Mouse (Mus musculus): ENCODE measurements around the gene Jun.
A peak's percentile ranks its signal among the peaks of the same experiment; 100 is the strongest.

Gene Jun

DNA sequence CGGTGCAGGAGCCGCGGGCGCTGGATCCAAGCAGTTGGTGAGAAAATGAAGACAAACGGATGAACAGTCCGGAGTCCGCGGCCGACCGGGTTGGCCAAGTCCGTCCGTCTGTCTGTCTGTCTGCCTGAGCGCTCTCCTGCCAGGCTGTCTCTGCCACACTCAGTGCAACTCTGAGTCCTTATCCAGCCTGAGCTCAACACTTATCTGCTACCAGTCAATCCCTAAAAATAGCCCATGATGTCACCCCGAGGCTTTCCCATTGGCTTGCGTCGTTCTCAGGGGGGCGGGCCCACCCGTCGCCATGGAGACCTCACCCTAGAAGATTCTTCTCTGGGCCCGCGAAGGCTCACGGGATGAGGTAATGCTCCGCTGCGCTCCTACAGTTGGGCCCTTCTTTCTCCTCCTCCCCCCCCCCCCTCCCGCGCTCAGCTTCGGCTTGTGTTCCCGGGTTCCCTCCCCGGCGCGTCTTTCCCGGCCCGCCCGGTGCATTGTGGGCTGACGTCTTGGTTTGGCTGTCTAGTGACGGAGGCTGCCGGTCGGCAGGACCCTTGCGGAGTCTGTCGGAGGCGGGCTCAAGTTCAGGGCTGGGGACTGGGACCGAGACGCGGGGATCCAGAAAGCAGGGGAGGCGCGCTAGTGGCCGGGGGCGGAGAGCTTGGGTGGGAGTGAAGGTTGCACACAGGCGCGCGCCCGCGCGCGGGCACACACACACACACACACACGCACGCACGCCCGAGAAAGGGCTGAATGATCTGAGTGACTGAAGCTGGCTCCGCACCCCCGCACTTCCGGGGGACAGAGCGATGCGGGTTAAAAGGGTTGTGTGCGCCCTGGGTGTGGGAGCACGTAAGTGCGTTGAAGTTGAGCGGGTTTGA is at the start of gene Jun:
TSS of gene Jun (minus strand) at position 198 of the 875 bp plus-strand sequence.
- peak; percentile 100 for DNase-seq (ENCODE audit: low spot score)

DNA sequence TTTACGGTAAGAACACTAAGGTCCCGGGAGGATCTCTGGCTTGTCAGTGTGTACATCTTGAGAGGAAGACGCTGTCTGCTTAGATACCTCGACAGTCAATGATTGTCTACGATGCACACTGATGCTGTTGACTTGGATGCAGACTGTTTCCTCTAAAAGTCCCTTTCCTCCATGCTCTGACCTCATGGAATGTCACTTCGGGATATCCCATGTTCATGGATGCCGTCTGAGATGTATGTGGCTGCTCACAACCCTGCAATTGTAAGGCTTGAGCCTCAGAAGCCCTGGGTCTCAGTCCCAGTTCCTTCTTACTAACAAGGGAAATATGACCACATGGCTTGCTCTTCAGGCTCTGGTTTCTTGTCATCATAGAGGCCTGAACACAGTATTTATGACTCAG is 49.7 kb upstream of the Jun start:
- DNase-seq (ENCODE audit: low spot score), result no peak

DNA sequence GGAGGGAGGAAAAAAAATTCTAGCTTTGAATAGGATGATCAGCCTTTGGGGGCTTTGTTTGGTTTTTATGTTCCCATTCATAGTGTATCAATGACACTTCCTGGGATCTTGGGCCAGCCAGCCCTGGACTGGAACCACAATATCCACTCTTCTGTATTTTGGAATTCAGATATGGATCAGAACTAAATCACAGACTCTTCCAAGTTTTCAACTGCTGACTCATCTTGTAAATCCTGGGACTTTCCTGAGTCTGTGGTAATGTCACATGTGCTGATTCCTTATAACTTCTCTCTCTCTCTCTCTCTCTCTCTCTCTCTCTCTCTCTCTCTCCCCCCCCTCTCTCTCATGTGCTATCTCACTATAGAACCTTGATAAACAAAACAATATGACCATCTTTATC is 48.7 kb upstream of the Jun start:
- no peak for DNase-seq (ENCODE audit: low spot score)

DNA sequence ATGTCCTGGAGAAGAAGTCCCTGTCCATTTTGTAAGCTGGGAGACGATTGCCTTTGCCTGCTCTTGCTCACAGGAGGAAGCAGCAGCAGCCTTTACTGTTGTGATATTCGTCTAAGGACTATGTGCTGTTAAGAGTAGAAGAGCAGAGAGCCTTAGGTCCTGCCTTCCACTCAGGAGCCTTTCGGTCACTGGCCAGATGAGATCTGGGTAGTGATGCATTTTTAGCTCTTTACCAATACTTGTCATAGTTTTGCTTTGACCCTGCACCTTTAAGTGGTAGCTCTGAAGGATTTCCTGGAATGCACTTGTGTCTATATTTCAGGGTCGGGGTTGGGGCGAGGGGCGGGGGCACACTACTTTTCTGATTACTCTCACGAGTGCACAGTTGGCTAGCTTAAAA is 47.4 kb upstream of the Jun start:
- DNase-seq (ENCODE audit: low spot score), result no peak

DNA sequence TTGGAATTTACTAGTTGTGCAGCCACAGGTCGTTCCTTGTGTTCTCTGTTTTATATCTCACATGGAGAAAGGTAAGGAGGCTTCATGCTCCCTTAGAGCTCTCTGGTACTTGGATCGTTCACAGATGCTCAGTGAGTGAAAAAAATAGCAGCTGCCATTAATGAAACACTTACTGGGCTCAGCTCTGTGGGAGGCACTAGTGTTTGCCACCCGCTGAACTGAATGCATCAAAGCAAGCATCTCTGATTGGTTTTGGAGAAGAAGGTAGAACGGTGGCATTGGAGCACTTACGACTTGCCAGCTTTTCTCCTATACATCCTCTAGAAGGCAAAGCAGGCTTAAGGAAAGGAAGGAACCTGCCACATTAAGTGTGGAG is 46.7 kb upstream of the Jun start:
- DNase-seq (ENCODE audit: low spot score), result no peak

DNA sequence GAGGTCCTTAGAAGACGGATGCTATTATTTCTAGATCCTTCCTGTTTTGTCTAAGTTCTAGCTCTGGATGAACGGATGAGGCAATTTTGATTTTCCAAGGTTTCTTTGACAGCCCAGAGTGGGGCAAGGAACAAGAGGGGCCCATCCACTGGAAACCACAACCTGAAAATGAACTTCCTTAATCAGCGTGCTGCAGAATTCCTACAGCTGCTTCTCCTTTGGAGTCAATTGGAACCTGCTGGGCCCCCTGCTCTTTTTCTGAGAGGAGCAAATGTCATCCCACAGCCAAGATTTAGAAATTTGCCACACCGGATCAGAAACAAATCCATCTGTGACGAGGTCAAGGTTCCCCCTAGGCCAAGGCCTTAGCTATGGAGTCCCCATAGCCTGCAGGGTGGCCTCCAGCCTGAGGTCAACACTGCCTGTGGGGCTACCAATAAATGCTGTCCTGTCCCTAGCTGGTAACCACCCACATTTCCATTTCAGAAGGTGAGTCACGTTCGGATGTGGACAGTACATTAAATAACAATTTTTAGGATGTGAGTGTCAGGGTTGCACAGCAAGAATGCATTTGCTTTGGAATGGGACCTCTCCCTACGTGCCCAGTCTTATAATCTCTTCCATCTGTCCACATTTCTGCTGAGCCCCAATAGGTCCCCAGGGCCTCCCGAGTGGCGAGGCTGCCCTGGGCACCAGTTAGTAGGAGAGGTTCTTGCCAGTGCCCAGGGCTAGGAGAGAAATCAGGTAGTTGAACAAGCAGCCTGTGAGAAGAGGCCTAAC is 46.1 kb upstream of the Jun start:
- no peak for DNase-seq (ENCODE audit: low spot score)

DNA sequence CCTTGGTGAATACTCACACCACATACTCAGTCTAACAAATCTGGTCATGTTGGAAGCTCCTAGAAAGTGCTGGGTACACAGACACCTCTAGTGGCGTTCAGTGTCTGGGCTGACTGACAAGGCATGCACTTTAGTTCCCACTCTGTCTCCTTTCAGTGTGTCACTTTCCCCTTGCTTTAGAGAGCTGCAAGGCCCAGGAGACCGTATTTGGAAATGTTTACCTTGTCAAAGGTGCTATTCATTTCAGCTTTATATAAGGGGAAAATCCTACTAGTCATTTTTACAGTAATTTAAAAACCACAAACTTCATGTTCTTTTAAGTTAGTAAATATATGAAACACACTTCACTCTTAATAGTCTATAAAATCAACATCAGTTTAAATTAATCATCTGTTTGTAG is 44.7 kb upstream of the Jun start:
- DNase-seq (ENCODE audit: low spot score), result no peak

DNA sequence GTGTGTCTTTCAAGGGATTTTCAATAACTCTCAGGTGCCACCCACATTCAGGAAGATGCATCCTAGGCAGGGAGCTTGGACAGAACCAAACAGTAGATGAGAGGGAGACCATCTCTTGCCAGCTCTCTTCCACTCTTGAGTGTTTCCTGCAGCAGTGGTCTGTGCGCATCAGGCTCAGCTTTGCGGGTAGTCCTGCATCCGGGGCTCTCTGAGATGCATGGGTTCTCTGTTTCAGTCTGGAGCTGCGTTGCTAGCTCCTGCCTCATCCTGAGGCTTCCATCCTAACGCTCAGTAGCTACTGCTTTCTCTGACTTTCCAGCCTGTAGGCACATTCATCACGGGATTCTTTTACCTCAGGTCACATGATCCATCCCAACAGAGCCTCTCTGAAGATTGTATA is 43.9 kb upstream of the Jun start:
- DNase-seq (ENCODE audit: low spot score), result no peak

DNA sequence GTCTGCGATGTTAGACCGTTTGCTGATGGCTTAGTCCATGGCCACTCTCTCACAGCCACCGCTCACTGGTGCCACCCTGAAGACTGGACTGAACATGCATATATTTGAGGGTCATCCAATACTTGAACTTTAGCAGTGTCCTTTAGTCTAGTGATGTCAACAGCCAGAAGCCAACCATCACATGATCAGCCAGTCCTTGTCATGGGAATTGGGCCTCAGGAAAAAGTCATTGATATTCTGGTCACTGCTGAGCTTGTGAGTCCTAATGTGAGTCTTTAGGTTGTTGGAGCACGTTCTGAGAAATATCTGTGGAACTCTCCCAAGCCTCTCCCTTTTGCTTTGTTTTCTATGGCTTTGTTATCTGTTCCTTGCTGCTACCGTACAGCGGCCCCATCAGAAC is 43.3 kb upstream of the Jun start:
- no peak for DNase-seq (ENCODE audit: low spot score)

DNA sequence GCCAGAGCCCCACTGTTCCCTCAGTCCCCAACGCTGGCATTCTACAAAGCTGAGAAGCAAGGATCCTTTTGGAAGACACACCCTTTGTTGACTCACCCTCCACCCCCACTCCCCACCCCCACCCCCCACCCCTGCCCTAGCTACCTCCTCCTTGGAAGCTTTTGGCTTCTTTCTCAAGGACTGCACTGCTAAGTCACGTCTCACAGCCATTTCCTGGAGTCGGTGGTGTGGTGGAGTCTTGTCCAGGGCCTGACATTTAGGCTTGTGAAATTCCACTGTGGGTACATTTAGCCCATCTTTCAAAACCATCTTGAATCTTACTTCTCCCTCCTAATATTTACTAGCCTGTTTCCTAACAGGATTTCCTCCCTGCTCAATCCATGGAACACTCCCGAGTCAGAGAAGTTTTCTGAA is 42.7 kb upstream of the Jun start:
- DNase-seq (ENCODE audit: low spot score), result no peak

DNA sequence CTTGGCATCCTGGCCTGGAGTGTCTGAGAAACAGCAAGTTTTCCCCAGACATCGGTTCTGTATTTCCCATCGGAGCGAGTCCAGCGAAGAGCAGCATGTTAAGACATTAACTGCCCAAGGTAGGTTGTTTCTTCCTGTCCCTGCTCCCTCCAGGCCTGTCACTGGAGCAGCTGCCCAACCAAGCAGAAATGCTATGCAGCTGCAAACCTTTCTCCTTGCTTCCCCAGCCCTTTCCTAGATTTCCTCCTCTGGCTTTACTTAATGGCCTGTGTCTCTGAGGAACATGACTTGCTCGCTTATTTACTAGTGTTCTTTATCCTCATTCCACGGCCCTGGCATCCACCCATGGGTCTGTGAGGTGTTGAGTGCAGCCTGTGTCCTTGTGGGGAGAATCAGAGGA is 41.6 kb upstream of the Jun start:
- no peak for DNase-seq (ENCODE audit: low spot score)

DNA sequence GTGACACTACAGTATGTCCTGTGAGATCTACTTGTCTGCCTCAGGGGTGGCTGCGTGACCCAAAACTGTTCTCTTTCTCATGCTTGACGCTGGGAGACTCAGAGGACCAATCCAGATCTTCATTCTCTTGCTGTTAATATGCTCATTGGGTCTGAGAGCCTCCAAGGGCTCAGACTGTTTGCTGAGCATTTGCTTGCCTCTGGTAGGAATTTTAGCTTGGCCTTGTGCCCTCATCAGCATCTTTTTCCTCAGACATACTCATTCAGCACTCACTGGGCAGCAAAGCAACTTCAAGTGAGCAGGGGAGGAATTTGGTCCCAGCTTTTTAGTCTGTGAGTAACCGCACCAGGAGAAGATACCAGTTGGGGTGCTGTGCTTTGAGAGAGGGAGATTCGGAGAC is 40.5 kb upstream of the Jun start:
- no peak for DNase-seq (ENCODE audit: low spot score)

DNA sequence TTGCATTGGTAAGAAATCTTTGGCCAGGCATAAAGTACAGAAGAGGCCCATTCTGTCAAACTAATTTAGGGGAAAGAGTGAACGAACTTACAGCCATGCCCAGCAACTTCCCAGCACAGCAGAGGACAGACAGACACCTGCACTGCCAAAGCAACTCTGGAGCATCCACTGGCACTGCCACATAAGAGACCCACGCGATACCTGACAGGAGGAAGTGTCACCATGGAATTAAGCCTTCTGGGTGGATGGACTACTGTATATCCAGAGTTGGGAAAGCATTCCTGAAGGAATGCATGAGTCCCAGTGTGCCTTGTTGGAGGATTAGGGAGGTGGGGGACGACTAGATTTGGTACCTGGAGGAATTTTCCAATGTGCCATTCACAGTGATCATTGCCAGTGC is 39.5 kb upstream of the Jun start:
- DNase-seq (ENCODE audit: low spot score), result no peak

DNA sequence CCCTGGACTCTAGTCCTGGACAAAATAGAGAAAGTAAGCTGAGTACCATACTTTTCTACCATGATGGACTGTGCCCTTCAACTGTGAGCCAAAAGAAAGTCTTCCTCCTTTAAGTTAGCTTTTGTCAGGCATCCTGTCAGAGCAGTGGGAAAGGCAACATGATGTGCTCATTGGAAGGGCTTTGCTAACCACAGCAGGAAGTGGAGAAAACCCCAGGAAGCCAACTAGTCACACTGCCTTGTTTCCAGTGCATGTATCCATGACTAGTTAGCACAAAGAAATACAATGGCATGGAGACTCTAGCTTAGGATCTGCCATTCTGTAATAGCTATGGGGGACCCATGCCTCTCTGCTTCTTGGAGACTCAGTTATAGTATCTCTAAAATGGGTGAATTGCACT is 37.9 kb upstream of the Jun start:
- no peak for DNase-seq (ENCODE audit: low spot score)

DNA sequence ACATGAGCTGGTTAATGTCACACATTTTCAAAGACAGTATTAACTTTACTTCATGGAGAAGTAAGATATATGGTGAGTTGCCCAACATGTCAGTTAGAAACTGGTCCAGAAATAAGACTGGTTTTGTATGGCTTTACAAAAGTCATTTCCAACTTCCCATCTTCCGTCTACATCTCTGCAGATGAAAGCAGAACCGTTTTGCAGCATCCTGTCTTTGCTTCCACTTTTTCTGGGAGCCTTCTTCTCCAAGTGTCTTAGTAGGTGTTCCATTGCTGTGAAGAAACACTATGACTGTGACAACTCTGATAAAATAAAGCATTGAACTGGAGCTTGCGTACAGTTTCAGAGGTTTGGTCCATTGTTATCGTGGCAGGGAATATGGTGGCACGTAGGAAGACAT is 37.0 kb upstream of the Jun start:
- DNase-seq (ENCODE audit: low spot score), result no peak

DNA sequence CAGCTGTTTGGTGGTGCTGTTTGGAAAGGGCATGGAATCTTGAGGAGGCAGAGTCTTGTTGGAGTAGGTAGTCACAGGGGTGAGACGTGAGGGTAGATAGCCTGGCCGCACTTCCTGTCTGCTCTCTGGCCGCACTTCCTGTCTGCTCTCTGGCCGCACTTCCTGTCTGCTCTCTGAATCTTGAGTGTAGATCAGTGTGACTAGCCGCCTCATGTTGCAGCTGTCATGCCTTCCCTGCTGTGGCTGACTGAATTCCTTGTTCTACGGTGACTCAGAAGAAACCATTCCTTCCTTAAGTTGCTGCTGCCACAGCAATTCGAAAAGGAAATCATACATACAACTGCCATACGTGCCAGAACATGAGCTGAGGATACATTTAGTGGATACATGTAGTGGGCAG is 31.9 kb upstream of the Jun start:
- no peak for DNase-seq (ENCODE audit: low spot score)

DNA sequence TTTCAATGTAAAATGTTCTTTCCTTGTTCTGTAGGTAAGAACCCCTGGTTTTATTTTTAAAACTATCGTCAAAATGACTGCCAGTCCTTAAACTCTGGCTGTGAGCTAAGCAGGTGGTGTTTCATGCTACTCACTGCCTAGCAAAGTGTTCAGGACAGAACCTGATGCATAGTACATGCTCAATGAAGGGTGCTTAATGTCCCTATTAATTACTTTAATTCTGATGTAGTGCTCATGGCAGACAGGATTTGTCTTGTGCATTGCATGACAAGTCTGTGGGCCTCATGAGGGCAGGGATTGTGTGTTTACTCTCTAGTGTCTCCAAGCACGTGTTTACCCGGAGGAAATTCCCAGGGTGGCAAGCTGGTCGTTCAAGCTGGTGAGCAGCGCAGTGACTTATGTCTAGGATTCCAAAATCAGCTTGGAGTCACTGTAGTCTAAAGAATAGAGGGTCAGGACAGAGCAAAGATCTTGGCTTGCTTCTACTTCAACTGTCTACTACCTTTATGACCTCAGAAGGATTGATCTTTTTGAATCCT is 31.2 kb upstream of the Jun start:
- no peak for DNase-seq (ENCODE audit: low spot score)

DNA sequence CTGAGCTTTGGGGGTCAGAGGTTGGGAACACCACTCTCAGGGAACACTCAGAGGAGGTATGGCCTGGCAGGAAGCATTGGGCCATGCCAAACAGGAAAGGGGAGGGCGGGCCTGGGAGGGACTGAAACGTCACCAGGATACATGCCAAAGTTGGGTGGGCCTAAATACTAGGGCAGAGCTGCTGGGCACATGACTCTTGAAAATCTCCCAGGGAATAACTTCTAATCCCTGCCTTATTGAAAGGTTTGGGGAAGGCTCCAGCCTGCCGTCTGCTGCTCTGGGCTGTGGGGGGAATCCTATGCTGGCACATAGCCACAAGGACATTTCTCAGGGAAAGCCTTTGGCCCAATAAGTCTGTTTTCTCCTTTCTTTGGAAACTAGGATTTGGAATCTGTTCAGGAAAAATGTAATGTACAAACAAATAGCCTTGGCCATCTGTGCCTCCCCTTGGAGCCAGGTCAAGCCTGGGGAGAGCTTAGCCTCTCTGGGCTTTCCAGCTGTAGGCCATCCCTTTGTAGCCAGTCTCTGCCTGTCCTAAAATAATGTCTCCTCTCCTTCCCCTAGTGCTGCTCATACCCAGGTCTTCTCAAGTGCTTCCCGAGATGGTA is 30.6 kb upstream of the Jun start:
- DNase-seq (ENCODE audit: low spot score), result no peak

DNA sequence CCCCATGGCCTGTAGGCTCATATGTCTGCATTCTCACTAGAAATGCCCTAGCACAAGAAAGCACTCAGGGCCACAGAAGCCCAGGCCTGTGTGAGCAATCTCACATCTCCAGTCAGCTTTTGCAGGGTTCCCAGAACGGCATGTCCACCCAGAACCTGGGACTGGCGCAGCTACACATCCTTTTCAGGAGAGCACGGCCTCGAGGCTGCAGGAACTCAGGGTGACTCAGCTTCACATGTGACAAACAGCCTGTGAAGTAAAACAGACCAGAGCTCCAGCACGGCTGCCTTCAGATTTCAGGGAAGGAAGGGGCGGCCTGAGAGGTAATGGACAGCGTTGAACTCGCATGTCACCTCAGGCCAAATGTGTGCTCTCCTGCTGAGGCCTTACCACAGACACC is 29.6 kb upstream of the Jun start:
- DNase-seq (ENCODE audit: low spot score), result no peak

DNA sequence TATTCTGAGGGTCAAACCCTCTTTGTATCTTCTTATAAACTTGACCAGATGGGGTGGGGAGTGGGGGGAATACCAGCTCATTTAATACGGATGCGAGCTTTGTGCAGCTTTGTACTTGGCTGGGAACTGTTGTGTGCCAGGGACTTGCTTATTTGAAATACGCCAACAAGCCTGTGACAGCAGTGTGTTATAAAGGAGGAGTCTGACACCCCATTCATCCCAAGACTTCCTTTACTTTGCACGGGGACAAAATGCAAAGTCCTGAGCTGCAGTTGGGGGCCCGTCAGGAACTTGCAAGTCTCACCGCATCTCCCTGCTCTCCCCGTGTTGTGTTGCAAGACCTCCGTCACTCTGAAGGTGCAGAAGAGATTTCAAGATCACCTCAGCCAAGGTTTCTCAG is 26.6 kb upstream of the Jun start:
- no peak for DNase-seq (ENCODE audit: low spot score)

DNA sequence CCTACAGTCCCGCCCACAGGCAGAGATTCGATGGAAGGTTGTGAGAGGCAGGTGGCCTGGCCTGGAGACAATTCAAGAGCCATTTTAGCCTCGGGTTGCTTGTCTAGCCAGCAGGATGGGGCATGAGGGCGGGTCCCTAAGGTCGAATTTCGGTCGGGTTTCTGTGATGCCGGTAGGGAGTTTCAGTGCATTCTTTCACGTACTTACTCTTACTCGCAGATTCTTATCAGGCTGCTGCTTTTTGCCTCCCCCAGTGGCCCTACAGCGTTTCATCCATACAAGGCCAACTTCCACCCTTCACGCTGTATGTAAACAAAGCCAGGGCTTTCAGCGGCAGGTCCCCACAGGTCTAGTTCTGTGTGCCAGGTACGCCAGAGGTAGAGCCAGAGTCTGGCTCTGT is 24.3 kb upstream of the Jun start:
- no peak for DNase-seq (ENCODE audit: low spot score)

DNA sequence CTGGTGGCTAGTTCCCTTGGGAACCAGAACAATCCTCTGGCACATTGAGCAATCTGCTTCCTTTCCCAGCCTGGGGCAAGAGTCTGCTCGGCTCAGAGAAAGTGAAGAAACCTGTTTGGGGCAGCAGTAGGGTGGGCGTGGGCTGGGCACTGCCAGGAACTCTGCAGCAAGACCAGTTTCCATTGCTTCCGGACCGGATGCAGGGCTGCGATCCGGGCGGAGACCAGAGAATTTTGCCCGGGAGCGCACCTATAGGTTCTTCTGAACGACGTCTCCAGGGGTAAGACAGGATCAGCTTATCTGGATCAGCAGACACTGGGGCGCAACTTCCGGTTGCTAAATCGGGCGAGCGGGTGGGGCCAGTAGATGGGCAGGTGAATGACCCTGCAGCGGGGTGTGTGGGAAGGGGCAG is 23.6 kb upstream of the Jun start:
- no peak for DNase-seq (ENCODE audit: low spot score)

DNA sequence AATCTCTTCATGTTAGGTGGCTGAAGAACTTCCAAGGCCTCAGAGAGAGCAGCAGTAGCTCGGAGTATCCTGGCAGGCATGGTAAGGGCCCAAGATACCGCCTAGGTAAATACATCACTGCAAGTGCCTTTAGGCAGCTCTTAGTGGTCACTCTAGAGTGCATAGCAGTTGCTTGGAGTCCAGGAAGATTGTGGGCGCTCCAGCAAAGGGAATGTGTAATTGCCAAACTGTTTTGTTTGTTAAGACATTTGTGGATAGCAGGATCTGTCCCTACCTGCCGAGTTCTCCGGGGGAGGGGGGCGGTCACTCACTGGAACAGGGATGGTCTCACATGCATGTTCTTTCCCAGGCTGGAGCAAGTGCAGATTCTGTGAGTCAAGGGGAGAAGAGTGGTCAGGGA is 22.3 kb upstream of the Jun start:
- no peak for DNase-seq (ENCODE audit: low spot score)
